Mouse (Mus musculus): Measurements from ENCODE around the gene Nosip. TPM values are rescaled to one million over a fixed set of nuclear protein-coding genes. Genes with fewer than 3 reads are reported as not detected.

Gene Nosip
- polyA plus RNA-seq, 1 experiment, result 12.5 TPM

DNA sequence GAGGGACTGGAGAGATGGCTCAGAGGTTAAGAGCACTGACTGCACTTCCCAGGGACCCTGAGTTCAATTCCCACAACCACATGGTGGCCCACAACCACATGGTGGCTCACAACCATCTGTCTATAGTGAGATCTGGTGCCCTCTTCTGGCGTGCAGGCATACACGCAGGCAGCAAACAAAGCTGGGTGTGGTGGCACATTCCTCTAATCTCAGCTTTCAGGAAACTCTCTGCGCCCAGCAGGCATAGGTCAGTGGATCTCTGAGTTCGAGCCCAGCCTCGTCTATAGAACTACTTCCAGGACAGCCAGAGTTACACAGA is 5.7 kb downstream of the Nosip start:
- Histone ChIP-seq H3K36me3 (ENCODE audit: control insufficient read depth) (peaks cover 12% of the 10 kb centered on the region), H3K4me1 (ENCODE audit: control insufficient read depth) (peaks cover 45% of the 10 kb centered on the region), H3K9me3 (ENCODE audit: control insufficient read depth, low read length) (no peaks in the 10 kb centered on the region), H3K27me3 (ENCODE audit: control insufficient read depth) (no peaks in the 10 kb centered on the region), H3K4me3 (replicated peaks) (no peak overlapping the region)
- TF ChIP-seq GATA1 (IDR thresholded peaks at IDR 0.05; ENCODE audit: low read length) (no peak), TAL1 (IDR thresholded peaks at IDR 0.05; ENCODE audit: low read length) (no peak)

- peaks cover 33% of the 10 kb centered on the region for H3K4me1 ChIP-seq (ENCODE audit: control insufficient read depth)
- TF ChIP-seq TAL1 (IDR thresholded peaks at IDR 0.05; ENCODE audit: low read length), result no peak
- no peak for TF ChIP-seq GATA1 (IDR thresholded peaks at IDR 0.05; ENCODE audit: low read length)
- H3K36me3 ChIP-seq (ENCODE audit: control insufficient read depth), result peaks cover 21% of the 10 kb centered on the region
Measured at GRCm38 (mm10) chr7:45069671-45070070, 7.4 kb downstream of the Nosip start.

DNA sequence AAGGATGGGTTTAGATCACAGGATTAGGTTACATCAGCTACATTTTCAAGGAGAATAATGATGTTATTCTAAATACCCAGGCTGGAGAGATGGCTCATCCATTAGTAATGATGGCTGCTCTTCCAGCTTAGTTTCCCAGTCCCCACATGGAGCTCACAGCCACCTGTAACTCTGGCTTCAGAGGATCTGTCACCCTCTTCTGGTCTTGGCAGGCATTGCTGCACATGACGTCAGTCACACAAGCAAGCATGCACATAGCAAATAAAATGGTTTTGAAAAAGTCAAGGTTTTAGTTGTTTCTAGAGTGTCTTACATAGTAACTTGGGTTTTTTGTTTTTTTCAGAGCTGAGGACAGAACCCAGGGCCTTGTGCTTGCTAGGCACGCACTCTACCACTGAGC is 10.0 kb downstream of the Nosip start:
- Histone ChIP-seq H3K4me1 (ENCODE audit: control insufficient read depth) (peaks cover 20% of the 10 kb centered on the region), H3K36me3 (ENCODE audit: control insufficient read depth) (peaks cover 44% of the 10 kb centered on the region), H3K4me3 (replicated peaks) (no peak overlapping the region), H3K9me3 (ENCODE audit: control insufficient read depth, low read length) (no peaks in the 10 kb centered on the region), H3K27me3 (ENCODE audit: control insufficient read depth) (no peaks in the 10 kb centered on the region)
- TF ChIP-seq GATA1 (IDR thresholded peaks at IDR 0.05; ENCODE audit: low read length) (no peak), TAL1 (IDR thresholded peaks at IDR 0.05; ENCODE audit: low read length) (no peak)

More at GRCm38 (mm10) chr7:45069671-45070070, 7.4 kb downstream of the Nosip start:
- Histone ChIP-seq H3K9me3 (ENCODE audit: control insufficient read depth, low read length) (no peaks in the 10 kb centered on the region), H3K4me3 (replicated peaks) (no peak overlapping the region), H3K27me3 (ENCODE audit: control insufficient read depth) (no peaks in the 10 kb centered on the region)

DNA sequence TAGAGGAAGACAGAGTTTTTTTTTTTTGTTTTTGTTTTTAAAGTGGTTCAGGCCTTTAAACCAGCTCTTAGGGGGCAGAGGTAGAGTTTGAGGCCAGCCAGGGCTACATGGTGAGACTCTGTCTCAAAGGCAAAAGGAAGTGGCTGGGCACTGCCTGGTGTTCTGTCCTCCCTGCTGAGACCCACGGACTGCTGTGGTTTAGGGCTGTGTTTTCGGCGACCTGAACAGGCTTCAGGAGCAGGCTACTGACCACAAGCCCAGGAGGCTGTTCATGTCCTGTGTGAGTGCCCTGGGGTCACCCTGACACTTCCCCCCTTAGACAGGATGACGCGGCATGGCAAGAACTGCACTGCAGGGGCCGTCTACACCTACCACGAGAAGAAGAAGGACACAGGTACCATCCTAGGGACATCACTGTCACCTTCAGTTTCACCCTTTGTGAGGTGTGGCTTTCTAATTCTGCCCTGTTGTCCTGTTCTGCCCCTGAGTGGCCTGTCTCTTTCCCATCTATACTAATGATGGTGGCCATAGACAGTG is 11.0 kb downstream of the Nosip start:
- TF ChIP-seq TAL1 (IDR thresholded peaks at IDR 0.05; ENCODE audit: low read length), result no peak
- TF ChIP-seq GATA1 (IDR thresholded peaks at IDR 0.05; ENCODE audit: low read length), result no peak
- Histone ChIP-seq H3K36me3 (ENCODE audit: control insufficient read depth) (peaks cover 52% of the 10 kb centered on the region), H3K4me3 (replicated peaks) (no peak overlapping the region), H3K9me3 (ENCODE audit: control insufficient read depth, low read length) (no peaks in the 10 kb centered on the region), H3K27me3 (ENCODE audit: control insufficient read depth) (no peaks in the 10 kb centered on the region), H3K4me1 (ENCODE audit: control insufficient read depth) (peaks cover 10% of the 10 kb centered on the region)

DNA sequence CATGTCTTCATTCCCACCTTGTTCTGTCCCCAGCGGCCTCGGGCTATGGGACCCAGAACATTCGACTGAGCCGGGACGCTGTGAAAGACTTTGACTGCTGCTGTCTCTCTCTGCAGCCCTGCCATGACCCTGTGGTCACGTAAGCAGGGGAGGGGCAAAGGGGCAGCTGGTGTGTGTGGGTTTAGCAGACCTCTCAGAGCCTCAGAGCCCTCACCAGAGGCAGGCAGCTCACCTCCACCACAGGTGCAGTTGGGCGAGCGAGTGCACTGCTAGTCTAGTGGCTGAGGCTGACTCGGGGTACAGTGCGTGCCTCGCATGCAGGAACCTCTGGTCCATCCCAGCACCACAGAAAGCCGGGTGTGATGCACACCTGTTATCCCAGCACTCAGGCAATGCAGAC is 11.7 kb downstream of the Nosip start:
- H3K4me1 ChIP-seq (ENCODE audit: control insufficient read depth), result peaks cover 10% of the 10 kb centered on the region
- no peaks in the 10 kb centered on the region for H3K9me3 ChIP-seq (ENCODE audit: control insufficient read depth, low read length)
- H3K27me3 ChIP-seq (ENCODE audit: control insufficient read depth), result no peaks in the 10 kb centered on the region
- peaks cover 54% of the 10 kb centered on the region for H3K36me3 ChIP-seq (ENCODE audit: control insufficient read depth)
- no peak overlapping the region for H3K4me3 ChIP-seq (replicated peaks)
- TF ChIP-seq GATA1 (IDR thresholded peaks at IDR 0.05; ENCODE audit: low read length) (no peak), TAL1 (IDR thresholded peaks at IDR 0.05; ENCODE audit: low read length) (no peak)

- Histone ChIP-seq H3K4me3 (replicated peaks) (no peak overlapping the region), H3K9me3 (ENCODE audit: control insufficient read depth, low read length) (no peaks in the 10 kb centered on the region), H3K36me3 (ENCODE audit: control insufficient read depth) (peaks cover 54% of the 10 kb centered on the region), H3K4me1 (ENCODE audit: control insufficient read depth) (peaks cover 15% of the 10 kb centered on the region), H3K27me3 (ENCODE audit: control insufficient read depth) (no peaks in the 10 kb centered on the region)
- TF ChIP-seq TAL1 (IDR thresholded peaks at IDR 0.05; ENCODE audit: low read length) (no peak), GATA1 (IDR thresholded peaks at IDR 0.05; ENCODE audit: low read length) (no peak)
Measured at GRCm38 (mm10) chr7:45075405-45075804, 13.2 kb downstream of the Nosip start.

GRCm38 (mm10) chr7:45076501-45076900 is 14.3 kb downstream of the Nosip start:
- no peak overlapping the region for H3K4me3 ChIP-seq (replicated peaks)
- H3K36me3 ChIP-seq (ENCODE audit: control insufficient read depth), result peaks cover 54% of the 10 kb centered on the region
- H3K9me3 ChIP-seq (ENCODE audit: control insufficient read depth, low read length), result no peaks in the 10 kb centered on the region
- H3K27me3 ChIP-seq (ENCODE audit: control insufficient read depth), result no peaks in the 10 kb centered on the region
- TF ChIP-seq GATA1 (IDR thresholded peaks at IDR 0.05; ENCODE audit: low read length), result no peak
- no peak for TF ChIP-seq TAL1 (IDR thresholded peaks at IDR 0.05; ENCODE audit: low read length)
- peaks cover 20% of the 10 kb centered on the region for H3K4me1 ChIP-seq (ENCODE audit: control insufficient read depth)

GRCm38 (mm10) chr7:45077322-45077721 is 15.1 kb downstream of the Nosip start:
- Histone ChIP-seq H3K4me3 (replicated peaks) (no peak overlapping the region), H3K9me3 (ENCODE audit: control insufficient read depth, low read length) (no peaks in the 10 kb centered on the region), H3K36me3 (ENCODE audit: control insufficient read depth) (peaks cover 54% of the 10 kb centered on the region), H3K4me1 (ENCODE audit: control insufficient read depth) (peaks cover 23% of the 10 kb centered on the region), H3K27me3 (ENCODE audit: control insufficient read depth) (no peaks in the 10 kb centered on the region)
- no peak for TF ChIP-seq TAL1 (IDR thresholded peaks at IDR 0.05; ENCODE audit: low read length)
- no peak for TF ChIP-seq GATA1 (IDR thresholded peaks at IDR 0.05; ENCODE audit: low read length)

DNA sequence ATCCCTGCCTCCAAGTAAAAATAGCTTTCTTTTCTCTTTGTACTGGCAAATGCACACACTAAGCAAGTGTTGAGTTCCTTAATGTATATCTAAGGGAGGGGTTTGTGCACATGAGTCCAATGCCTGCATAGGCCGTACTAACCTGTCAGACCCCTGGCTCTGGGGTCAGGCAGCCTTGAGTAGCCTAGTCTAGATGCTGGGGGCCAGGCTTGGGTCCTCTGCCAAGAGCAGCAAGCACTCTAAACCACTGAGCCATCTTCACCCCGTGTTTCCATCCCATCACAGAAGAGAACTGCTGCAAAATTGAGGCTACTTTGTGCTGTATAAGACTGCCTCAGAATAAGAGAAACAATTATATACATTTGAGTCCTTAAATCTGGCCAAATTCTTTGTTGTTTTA is 15.6 kb downstream of the Nosip start:
- Histone ChIP-seq H3K4me3 (replicated peaks) (no peak overlapping the region), H3K4me1 (ENCODE audit: control insufficient read depth) (peaks cover 27% of the 10 kb centered on the region), H3K27me3 (ENCODE audit: control insufficient read depth) (no peaks in the 10 kb centered on the region), H3K36me3 (ENCODE audit: control insufficient read depth) (peaks cover 53% of the 10 kb centered on the region), H3K9me3 (ENCODE audit: control insufficient read depth, low read length) (no peaks in the 10 kb centered on the region)
- TF ChIP-seq GATA1 (IDR thresholded peaks at IDR 0.05; ENCODE audit: low read length) (no peak), TAL1 (IDR thresholded peaks at IDR 0.05; ENCODE audit: low read length) (no peak)

DNA sequence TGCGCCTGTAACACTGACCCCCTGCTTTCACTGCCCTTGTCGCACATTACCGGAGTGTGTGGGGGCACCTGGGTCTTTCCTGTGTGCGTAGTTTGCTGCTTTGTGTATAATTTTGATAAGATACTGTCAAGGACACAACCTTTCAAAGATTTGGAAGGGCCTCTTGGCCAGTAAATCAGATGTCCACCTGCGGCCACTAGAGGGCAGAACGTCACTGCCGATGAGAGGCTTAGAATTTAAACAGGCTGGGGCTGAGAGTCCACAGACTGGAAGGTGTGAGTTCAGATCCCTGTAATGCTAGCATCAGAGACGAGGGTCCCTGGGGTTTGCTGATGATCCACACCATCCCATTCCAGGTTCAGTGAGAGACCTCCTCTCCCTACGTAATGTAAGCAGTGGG is 16.3 kb downstream of the Nosip start:
- no peaks in the 10 kb centered on the region for H3K27me3 ChIP-seq (ENCODE audit: control insufficient read depth)
- H3K4me3 ChIP-seq (replicated peaks), result no peak overlapping the region
- peaks cover 47% of the 10 kb centered on the region for H3K36me3 ChIP-seq (ENCODE audit: control insufficient read depth)
- no peaks in the 10 kb centered on the region for H3K9me3 ChIP-seq (ENCODE audit: control insufficient read depth, low read length)
- peaks cover 30% of the 10 kb centered on the region for H3K4me1 ChIP-seq (ENCODE audit: control insufficient read depth)
- TF ChIP-seq TAL1 (IDR thresholded peaks at IDR 0.05; ENCODE audit: low read length) (no peak), GATA1 (IDR thresholded peaks at IDR 0.05; ENCODE audit: low read length) (no peak)
